Mouse (Mus musculus): Measurements from ENCODE around the gene Fgd3. TPM values are rescaled to one million over a fixed set of nuclear protein-coding genes. Genes with fewer than 3 reads are reported as not detected.

The Fgd3 gene
- total and polyA plus RNA-seq, 3 experiments: 8.7 to 16.1 (median 14.5) TPM

DNA sequence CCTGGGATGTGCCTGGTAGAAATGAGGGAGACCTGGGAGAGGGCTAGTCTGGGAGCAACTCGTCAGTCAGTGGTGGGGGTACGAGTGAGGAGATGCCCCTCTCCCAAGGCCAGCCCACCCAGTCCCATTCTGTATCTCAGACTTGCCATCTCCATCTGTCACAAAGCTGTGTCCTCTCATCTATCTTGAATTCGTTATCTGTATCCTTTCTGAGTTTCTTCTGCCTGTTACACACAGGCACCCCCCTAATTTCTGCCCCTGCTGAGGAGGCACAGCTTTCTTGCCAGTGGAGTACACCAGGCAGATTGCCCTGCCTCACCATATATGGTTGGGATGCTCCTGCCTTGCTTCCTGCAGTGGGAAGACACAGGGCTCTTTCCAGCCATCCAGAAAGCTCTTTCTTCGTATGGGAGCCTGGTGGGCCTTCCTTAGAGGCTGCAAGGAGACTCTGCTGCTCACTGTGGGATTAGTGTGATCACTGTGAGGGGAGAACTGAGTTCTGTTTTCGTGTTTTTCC, 33.9 kb upstream of the Fgd3 start:
- no peak for DNase-seq (ENCODE audit: extremely low read depth)
- H3K27me3 ChIP-seq (replicated peaks): no peaks in the 10 kb centered on the region
- dilution Hi-C loops (cut with MboI; ENCODE audit: extremely low pct_ligation_motif_present, extremely low pct_unique_long_range_greater_than_20kb, low sequenced_read_pairs): no loop called here
- H3K27ac ChIP-seq (ENCODE audit: insufficient read depth, low read depth): no peak overlapping the region
- H3K9me3 ChIP-seq (replicated peaks; ENCODE audit: low read length): no peaks in the 10 kb centered on the region
- in situ Hi-C loops (cut with MboI; ENCODE audit: low pct_ligation_motif_present, low pct_unique_long_range_greater_than_20kb, low sequenced_read_pairs): no loop called here
- peaks cover 3 to 61% of the 10 kb centered on the region in 2 experiments for H3K4me1 ChIP-seq (ENCODE audit: control insufficient read depth in 1 of 2, insufficient read depth in 2 of 2)
- no peak overlapping the region for H3K9ac ChIP-seq (ENCODE audit: insufficient read depth, low read depth)
- H3K79me2 ChIP-seq (replicated peaks; ENCODE audit: control insufficient read depth, extremely low read depth, insufficient read depth, poor library complexity, severe bottlenecking): no peaks in the 10 kb centered on the region; the same call in none of the 2 replicates
- H3K36me3 ChIP-seq (replicated peaks in 1 of 2; ENCODE audit: control insufficient read depth in 1 of 2, insufficient read depth in 1 of 2, low read length in 1 of 2): peaks cover 0 to 41% of the 10 kb centered on the region in 2 experiments
- no peak overlapping the region for H3K4me3 ChIP-seq (replicated peaks in 1 of 3; ENCODE audit: low read depth in 2 of 3, low read length in 2 of 3, poor library complexity in 1 of 3)
- TF ChIP-seq E2F4 (IDR thresholded peaks at IDR 0.05; ENCODE audit: insufficient replicate concordance, low read depth, low read length): no peak
- no peak for TF ChIP-seq PAX5 (IDR thresholded peaks at IDR 0.05; ENCODE audit: low read length)
- TF ChIP-seq EP300 (IDR thresholded peaks at IDR 0.05; ENCODE audit: low read length): no peak
- no peak for TF ChIP-seq SIN3A (IDR thresholded peaks at IDR 0.05; ENCODE audit: low read length)
- no peak for TF ChIP-seq CHD2 (IDR thresholded peaks at IDR 0.05; ENCODE audit: low read length)
- TF ChIP-seq NRF1 (IDR thresholded peaks at IDR 0.05; ENCODE audit: low read depth, low read length): no peak
- no peak for TF ChIP-seq TBP (conservative IDR thresholded peaks at IDR 0.05; ENCODE audit: low read depth, low read length)
- no peak for TF ChIP-seq HCFC1 (IDR thresholded peaks at IDR 0.05; ENCODE audit: low read depth, low read length)
- TF ChIP-seq JUN (IDR thresholded peaks at IDR 0.05; ENCODE audit: insufficient read depth, low read depth, low read length): no peak
- no peak for TF ChIP-seq KAT2A (IDR thresholded peaks at IDR 0.05; ENCODE audit: insufficient replicate concordance, low read length)
- no peak for TF ChIP-seq ZC3H11A (IDR thresholded peaks at IDR 0.05; ENCODE audit: low read depth, low read length)
- no peak for TF ChIP-seq POLR2A (IDR thresholded peaks at IDR 0.05; ENCODE audit: low read depth, low read length)
- no peak for TF ChIP-seq MYC (IDR thresholded peaks at IDR 0.05; ENCODE audit: low read depth, low read length)
- no peak overlapping the region for H3K4me2 ChIP-seq (ENCODE audit: insufficient read depth, low read depth, poor library complexity, severe bottlenecking)

DNA sequence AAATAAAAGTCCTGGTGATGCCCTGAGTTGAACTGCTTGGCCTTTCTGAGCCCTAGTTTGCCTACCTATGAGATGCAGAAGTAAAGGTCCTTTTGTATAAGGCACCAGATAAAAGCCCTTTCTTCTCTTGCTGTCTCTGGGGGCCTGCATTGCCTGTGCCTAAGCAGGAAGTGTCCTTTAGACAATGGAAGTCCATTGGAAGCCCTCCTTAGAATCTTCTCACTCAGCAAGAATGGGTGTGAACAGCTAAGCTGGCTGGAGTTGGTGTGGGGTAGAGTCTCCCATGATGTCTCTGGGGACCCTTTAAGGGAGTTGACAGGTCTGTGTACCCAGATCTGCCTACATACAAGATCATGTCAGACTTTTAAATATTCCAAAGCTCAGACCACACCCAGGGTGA, 33.3 kb upstream of the Fgd3 start:
- peaks cover 2% of the 10 kb centered on the region for H3K79me2 ChIP-seq (replicated peaks; ENCODE audit: control insufficient read depth, extremely low read depth, insufficient read depth, poor library complexity, severe bottlenecking)
- H3K4me2 ChIP-seq (ENCODE audit: insufficient read depth, low read depth, poor library complexity, severe bottlenecking): no peak overlapping the region
- no peak overlapping the region for H3K9ac ChIP-seq (ENCODE audit: insufficient read depth, low read depth)
- H3K4me1 ChIP-seq (ENCODE audit: control insufficient read depth in 1 of 2, insufficient read depth in 2 of 2): peaks cover 4 to 67% of the 10 kb centered on the region in 2 experiments
- no peak for DNase-seq (ENCODE audit: extremely low read depth)
- H3K9me3 ChIP-seq (replicated peaks; ENCODE audit: low read length): no peaks in the 10 kb centered on the region
- peaks cover 0 to 36% of the 10 kb centered on the region in 2 experiments for H3K36me3 ChIP-seq (replicated peaks in 1 of 2; ENCODE audit: control insufficient read depth in 1 of 2, insufficient read depth in 1 of 2, low read length in 1 of 2)
- no peaks in the 10 kb centered on the region for H3K27me3 ChIP-seq (replicated peaks)
- dilution Hi-C loops (cut with MboI; ENCODE audit: extremely low pct_ligation_motif_present, extremely low pct_unique_long_range_greater_than_20kb, low sequenced_read_pairs) (no loop called here), in situ Hi-C loops (cut with MboI; ENCODE audit: low pct_ligation_motif_present, low pct_unique_long_range_greater_than_20kb, low sequenced_read_pairs) (no loop called here)
- H3K27ac ChIP-seq (ENCODE audit: insufficient read depth, low read depth): no peak overlapping the region
- TF ChIP-seq MEF2A (IDR thresholded peaks at IDR 0.05; ENCODE audit: borderline replicate concordance, low read depth, low read length): no peak
- TF ChIP-seq MAFK (IDR thresholded peaks at IDR 0.05; ENCODE audit: insufficient replicate concordance, low read length): no peak
- no peak for TF ChIP-seq HCFC1 (IDR thresholded peaks at IDR 0.05; ENCODE audit: low read depth, low read length)
- TF ChIP-seq CTCF (conservative IDR thresholded peaks at IDR 0.05 in 1 of 2, IDR thresholded peaks at IDR 0.05 in 1 of 2; ENCODE audit: low read depth in 2 of 2, low read length in 2 of 2): no peak
- TF ChIP-seq NELFE (IDR thresholded peaks at IDR 0.05; ENCODE audit: low read depth, low read length): no peak
- no peak for TF ChIP-seq SMC3 (IDR thresholded peaks at IDR 0.05; ENCODE audit: low read depth, low read length)
- no peak for TF ChIP-seq RCOR1 (conservative IDR thresholded peaks at IDR 0.05; ENCODE audit: low read depth, low read length)
- TF ChIP-seq ELF1 (IDR thresholded peaks at IDR 0.05; ENCODE audit: low read depth, low read length): no peak
- no peak for TF ChIP-seq POLR2A (IDR thresholded peaks at IDR 0.05; ENCODE audit: low read depth, low read length)
- TF ChIP-seq PAX5 (IDR thresholded peaks at IDR 0.05; ENCODE audit: low read length): no peak
- no peak for TF ChIP-seq ZMIZ1 (IDR thresholded peaks at IDR 0.05; ENCODE audit: low read depth, low read length)
- TF ChIP-seq SIN3A (IDR thresholded peaks at IDR 0.05; ENCODE audit: low read length): no peak
- no peak for TF ChIP-seq ZC3H11A (IDR thresholded peaks at IDR 0.05; ENCODE audit: low read depth, low read length)
- TF ChIP-seq IRF4 (IDR thresholded peaks at IDR 0.05; ENCODE audit: low read depth, low read length): no peak
- TF ChIP-seq USF2 (conservative IDR thresholded peaks at IDR 0.05; ENCODE audit: low read depth, low read length): no peak
- no peak for TF ChIP-seq UBTF (IDR thresholded peaks at IDR 0.05; ENCODE audit: low read depth, low read length)
- H3K4me3 ChIP-seq (replicated peaks in 1 of 3; ENCODE audit: low read depth in 2 of 3, low read length in 2 of 3, poor library complexity in 1 of 3): no peak overlapping the region
